Mouse (Mus musculus) heart, adult 2 months (tissue): ENCODE measurements at regions not wholly inside any gene's neighbourhood (a gene's known extent, or its start where the extent isn't known, plus 50 kb on each side); places are given as distances from the start of the nearest gene placed in this dataset.

Source experiments
- DNase-seq, 2 experiments: peaks; one replicate each; pipeline ENCODE4 v3.0.0; 2021
- H3K27ac ChIP-seq: fragments of 200-600 bp; 2 replicates; pipeline ENCODE4 v1.8.1; 2022
- H3K27me3 ChIP-seq: fragments of 200-500 bp; 2 replicates; pipeline ENCODE4 v1.6.1; 2012; ENCODE audit warnings: mild to moderate bottlenecking, low read length, inconsistent platforms, mixed read lengths; ENCODE audit not compliant: control insufficient read depth, insufficient read depth
- H3K36me3 ChIP-seq: fragments of 200-500 bp; 2 replicates; pipeline ENCODE4 v1.6.1; 2012; ENCODE audit warnings: low read length, inconsistent platforms; ENCODE audit not compliant: control insufficient read depth, insufficient read depth
- H3K4me1 ChIP-seq: fragments of 200-500 bp; 2 replicates; pipeline ENCODE4 v1.6.1; 2011; ENCODE audit warnings: low read length; ENCODE audit not compliant: control insufficient read depth, insufficient read depth
- H3K4me3 ChIP-seq: fragments of 200-600 bp; 2 replicates; pipeline ENCODE4 v1.8.1; 2022
- H3K79me2 ChIP-seq: fragments of 200-500 bp; replicated peaks from 2 replicates; pipeline ENCODE4 v1.6.1; 2012; ENCODE audit warnings: mild to moderate bottlenecking, inconsistent platforms, low read length, moderate library complexity, mixed read lengths; ENCODE audit not compliant: control insufficient read depth, insufficient read depth
- H3K9ac ChIP-seq: fragments of 200-500 bp; 2 replicates; pipeline ENCODE4 v1.6.1; 2012; ENCODE audit warnings: low read depth, mild to moderate bottlenecking, control low read depth, inconsistent platforms, low read length, mixed read lengths
- CTCF ChIP-seq: fragments of 200-600 bp; IDR thresholded peaks from 2 replicates; pipeline ENCODE4 v1.8.1; 2022; ENCODE audit warnings: antibody characterized with exemption, mild to moderate bottlenecking, moderate library complexity
- EP300 ChIP-seq: fragments of 200-500 bp; IDR thresholded peaks from 2 replicates; pipeline ENCODE4 v1.6.1; 2011; ENCODE audit warnings: low read depth, low read length, control low read depth; ENCODE audit not compliant: insufficient read depth
- POLR2A ChIP-seq: fragments of 200-500 bp; IDR thresholded peaks from 2 replicates; pipeline ENCODE4 v1.6.1; 2011; ENCODE audit warnings: mild to moderate bottlenecking, low read depth, low read length, control low read depth; ENCODE audit not compliant: insufficient read depth
- WGBS: fragments of 180-500 bp; shearing (Covaris S2); methylation state at CpG from one replicate; pipeline ENCODE4 v1.1.7; 2018; 5-methylcytosine and 5-hydroxymethylcytosine counted together
- intact Hi-C: fragments of 180-260 bp; cut with DNase I; formaldehyde crosslinking; loops from one replicate; pipeline ENCODE4 v1.15.1; 2025

DNA sequence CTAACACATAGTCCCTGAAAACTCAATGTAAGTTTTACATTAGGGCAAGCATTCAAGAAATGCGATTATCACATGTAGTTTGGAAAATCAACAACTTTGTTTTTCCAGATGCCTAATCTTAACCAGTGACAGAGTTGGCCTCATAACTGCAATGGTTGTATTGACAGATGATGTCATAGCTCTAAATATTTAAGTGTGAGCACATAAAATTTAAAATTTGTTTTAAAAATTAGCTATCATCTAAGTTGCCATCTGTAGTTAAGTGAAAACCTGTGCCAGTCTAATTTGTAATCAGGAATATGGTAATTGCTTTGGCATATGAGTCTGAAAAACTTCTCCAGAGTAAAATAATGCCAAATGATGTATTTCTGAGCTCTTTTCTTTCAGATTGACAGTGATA, 899.6 kb upstream of the Sel1l start:
- TF ChIP-seq EP300 (no peak), CTCF (no peak), POLR2A (no peak)
- H3K9ac ChIP-seq, result no peak overlapping the region
- WGBS, result 40% methylated on average over 1 of the region's 1 CpGs

GRCm38 (mm10) chr12:92740818-92741217, 891.9 kb upstream of the Sel1l start:
- no peak for DNase-seq
- Histone ChIP-seq H3K36me3 (no peaks in the 10 kb centered on the region), H3K27me3 (no peaks in the 10 kb centered on the region), H3K4me3 (no peak overlapping the region), H3K27ac (no peak overlapping the region), H3K79me2 (no peaks in the 10 kb centered on the region), H3K4me1 (no peaks in the 10 kb centered on the region), H3K9ac (no peak overlapping the region)
- intact Hi-C loops, result no loop called here
- WGBS, result 66% methylated on average over 3 of the region's 3 CpGs
- TF ChIP-seq EP300 (no peak), POLR2A (no peak), CTCF (no peak)

More for the DNA sequence above, 899.6 kb upstream of the Sel1l start:
- H3K79me2 ChIP-seq, result no peaks in the 10 kb centered on the region
- DNase-seq, result no peak
- H3K4me3 ChIP-seq, result no peak overlapping the region
- intact Hi-C loops, result no loop called here
- H3K4me1 ChIP-seq, result no peaks in the 10 kb centered on the region
- no peak overlapping the region for H3K27ac ChIP-seq
- no peaks in the 10 kb centered on the region for H3K27me3 ChIP-seq
- H3K36me3 ChIP-seq, result no peaks in the 10 kb centered on the region

DNA sequence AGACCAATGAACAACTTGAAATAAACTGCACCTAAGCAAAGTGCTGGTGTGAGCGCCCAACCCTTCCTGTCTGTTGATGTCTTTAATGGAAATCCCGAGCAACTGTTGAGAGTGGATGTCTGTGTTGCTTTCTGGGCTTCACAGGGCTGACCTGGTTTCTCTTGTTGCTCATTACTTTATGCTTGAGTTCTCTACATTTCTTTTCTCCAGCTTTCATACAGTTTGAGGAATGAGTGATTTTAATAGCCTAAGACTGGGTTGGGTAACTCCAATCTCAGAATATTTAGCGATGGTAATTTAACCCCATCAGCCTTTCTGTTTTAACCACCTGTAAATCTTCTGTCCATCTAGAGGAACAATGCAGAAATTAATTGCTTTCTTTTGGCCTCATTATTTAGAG, 890.2 kb upstream of the Sel1l start:
- no peaks in the 10 kb centered on the region for H3K79me2 ChIP-seq
- H3K27ac ChIP-seq, result no peak overlapping the region
- H3K4me3 ChIP-seq, result no peak overlapping the region
- 78% methylated on average over 3 of the region's 3 CpGs for WGBS
- H3K27me3 ChIP-seq, result no peaks in the 10 kb centered on the region
- intact Hi-C loops, result no loop called here
- TF ChIP-seq CTCF (no peak), POLR2A (no peak), EP300 (no peak)
- DNase-seq, result no peak
- H3K36me3 ChIP-seq, result no peaks in the 10 kb centered on the region
- no peak overlapping the region for H3K9ac ChIP-seq
- H3K4me1 ChIP-seq, result no peaks in the 10 kb centered on the region

DNA sequence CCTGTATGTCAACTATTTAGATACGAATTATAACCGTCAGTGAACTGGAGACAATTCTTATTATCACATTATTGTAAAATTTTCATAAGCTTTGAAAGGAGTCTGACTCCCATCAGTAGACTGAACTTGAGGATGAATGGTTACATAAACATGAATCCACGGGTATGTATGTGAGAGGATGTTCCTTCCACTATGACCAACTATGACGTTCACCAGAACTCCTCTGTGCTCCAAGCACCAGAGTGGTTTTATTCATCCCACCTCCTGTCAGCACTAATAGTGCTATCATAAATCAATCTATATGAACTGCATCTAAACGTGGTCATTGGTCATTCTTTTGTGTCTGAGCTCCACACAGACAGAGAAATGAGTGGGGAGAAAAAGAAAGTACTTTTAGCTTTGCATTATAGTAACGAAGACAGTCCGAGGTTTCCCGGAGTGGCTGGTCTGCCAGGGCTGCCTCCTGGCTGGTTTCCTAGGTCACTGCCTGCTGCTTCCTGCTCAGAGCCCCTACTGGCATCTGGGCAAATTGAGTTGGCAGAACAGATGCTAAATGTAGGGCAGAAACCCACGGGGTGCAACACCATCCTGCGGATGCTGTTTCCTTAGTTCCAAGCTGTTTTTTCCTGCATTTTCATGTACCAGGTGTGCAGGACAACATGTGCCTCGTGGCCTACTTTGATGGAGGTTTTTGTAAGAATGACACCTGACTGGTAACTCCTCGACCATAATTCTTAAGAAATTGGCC, 888.8 kb upstream of the Sel1l start:
- Histone ChIP-seq H3K4me1 (no peaks in the 10 kb centered on the region), H3K9ac (no peak overlapping the region), H3K27me3 (no peaks in the 10 kb centered on the region), H3K27ac (no peak overlapping the region), H3K36me3 (no peaks in the 10 kb centered on the region), H3K4me3 (no peak overlapping the region), H3K79me2 (no peaks in the 10 kb centered on the region)
- no peak for DNase-seq
- WGBS, result 60% methylated on average over 12 of the region's 12 CpGs
- intact Hi-C loops, result no loop called here
- no peak for TF ChIP-seq CTCF
- no peak for TF ChIP-seq POLR2A
- TF ChIP-seq EP300, result no peak

GRCm38 (mm10) chr12:92723022-92723421, 874.1 kb upstream of the Sel1l start:
- Histone ChIP-seq H3K4me3 (no peak overlapping the region), H3K27ac (no peak overlapping the region), H3K27me3 (no peaks in the 10 kb centered on the region), H3K9ac (no peak overlapping the region), H3K4me1 (no peaks in the 10 kb centered on the region), H3K36me3 (no peaks in the 10 kb centered on the region), H3K79me2 (no peaks in the 10 kb centered on the region)
- no peak for TF ChIP-seq CTCF
- no peak for TF ChIP-seq EP300
- TF ChIP-seq POLR2A, result no peak
- 73% methylated on average over 3 of the region's 3 CpGs for WGBS
- intact Hi-C loops, result no loop called here
- DNase-seq, result no peak

- H3K4me1 ChIP-seq, result no peaks in the 10 kb centered on the region
- DNase-seq, result no peak
- H3K4me3 ChIP-seq, result no peak overlapping the region
- no peaks in the 10 kb centered on the region for H3K36me3 ChIP-seq
- H3K27me3 ChIP-seq, result no peaks in the 10 kb centered on the region
- TF ChIP-seq EP300 (no peak), POLR2A (no peak), CTCF (no peak)
- no peak overlapping the region for H3K27ac ChIP-seq
- intact Hi-C loops, result no loop called here
- WGBS, result 87% methylated on average over 16 of the region's 16 CpGs
- no peaks in the 10 kb centered on the region for H3K79me2 ChIP-seq
- H3K9ac ChIP-seq, result no peak overlapping the region
These were observed 864.5 kb upstream of the Sel1l start for GRCm38 (mm10) chr12:92713415-92713814.
